Mouse (Mus musculus): Measurements from ENCODE around the gene Rad9b. TPM values are rescaled to one million over a fixed set of nuclear protein-coding genes. Genes with fewer than 3 reads are reported as not detected.

Rad9b gene
- total RNA-seq, 2 experiments from 2014 or later: 4.4 to 7.5 TPM

DNA sequence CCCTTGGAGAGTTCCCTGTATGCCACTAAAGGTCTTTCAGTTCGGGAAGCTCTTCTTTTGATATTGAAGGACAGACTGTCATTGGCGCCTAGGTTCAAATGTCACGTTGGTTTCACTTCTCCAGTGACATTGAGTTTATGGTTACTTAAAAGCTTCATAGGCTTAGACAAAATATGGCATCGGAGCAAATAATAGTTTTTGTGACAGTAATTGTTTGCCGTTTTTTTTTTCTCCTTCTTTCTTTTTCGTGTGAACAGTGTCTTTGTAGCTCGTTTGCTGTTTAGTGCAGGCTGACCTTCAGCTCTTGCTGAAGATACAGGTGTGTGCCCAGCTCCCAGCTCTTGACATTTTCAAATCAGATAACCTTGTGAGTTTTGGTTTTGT is 68.3 kb downstream of the Rad9b start:
- ATAC-seq (replicated peaks; ENCODE audit: poor library complexity): no peak

DNA sequence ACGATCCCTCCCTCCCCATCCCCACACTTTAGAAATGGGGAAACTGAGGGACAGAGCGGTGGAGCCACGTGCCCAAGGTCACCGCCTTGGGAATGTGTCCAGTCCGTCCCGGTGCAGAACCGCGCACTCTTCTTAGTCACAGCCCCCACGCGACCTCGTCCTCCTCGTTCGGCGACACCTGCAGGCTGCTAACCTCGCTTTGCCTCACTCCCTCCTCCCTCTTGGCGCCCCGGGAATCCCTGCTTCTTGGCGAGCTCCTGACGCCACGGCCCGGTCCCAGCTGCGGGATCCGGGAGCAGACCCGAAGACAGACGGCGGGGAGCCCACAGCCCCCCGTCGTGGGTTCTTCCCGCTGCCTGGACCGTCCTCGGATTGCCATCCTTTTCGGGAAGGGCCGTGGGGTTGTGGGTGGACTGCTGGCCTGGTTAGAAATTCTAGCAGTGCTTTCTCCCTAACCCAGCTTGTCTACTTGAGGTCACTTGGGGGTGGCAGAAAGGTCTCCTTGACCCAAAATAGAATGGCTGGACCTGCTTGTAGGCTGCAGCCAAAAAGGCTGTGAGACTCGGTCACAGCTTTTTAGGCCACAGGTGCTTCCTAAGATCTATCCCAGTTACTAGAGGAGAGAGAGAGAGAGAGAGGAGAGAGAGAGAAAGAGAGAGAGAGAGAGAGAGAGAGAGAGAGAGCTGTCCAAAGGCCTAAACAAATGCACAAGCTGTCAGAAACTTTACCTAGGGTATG is 68.8 kb downstream of the Rad9b start:
- ATAC-seq (replicated peaks; ENCODE audit: poor library complexity): peak; percentile 45

GRCm38 (mm10) chr5:122284183-122285028 is 69.6 kb downstream of the Rad9b start, which contains the start of gene Pptc7:
Gene Pptc7 (plus strand): TSS chr5:122284365.
- peak; percentile 89 for ATAC-seq (replicated peaks; ENCODE audit: poor library complexity)

DNA sequence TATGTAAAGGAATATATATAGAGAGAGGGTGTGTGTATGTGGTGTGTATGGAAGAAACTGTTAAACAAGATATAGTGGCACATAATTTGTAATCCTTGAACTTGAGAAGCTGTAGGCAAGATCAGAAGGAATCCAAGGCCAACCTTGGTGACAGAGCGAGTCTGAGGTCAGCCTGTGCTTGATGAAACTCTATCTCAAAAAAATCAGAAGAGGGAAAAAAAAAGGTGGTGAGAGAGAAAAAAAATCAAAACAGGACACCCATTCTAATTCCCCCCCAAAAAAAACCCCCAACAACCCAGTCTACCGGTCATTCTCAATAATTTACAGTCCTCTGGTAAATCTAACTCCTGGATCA is 70.2 kb downstream of the Rad9b start:
- ATAC-seq (replicated peaks; ENCODE audit: poor library complexity): no peak

- ATAC-seq (replicated peaks; ENCODE audit: poor library complexity): peak; percentile 4; the same call in 1 of the 2 replicates
Observed at GRCm38 (mm10) chr5:122280827-122281462, 73.1 kb downstream of the Rad9b start.

GRCm38 (mm10) chr5:122280422-122280826 is 73.6 kb downstream of the Rad9b start:
- no peak for ATAC-seq (replicated peaks; ENCODE audit: poor library complexity)

GRCm38 (mm10) chr5:122279799-122280421 is 74.1 kb downstream of the Rad9b start:
- ATAC-seq (replicated peaks; ENCODE audit: poor library complexity): no peak

- ATAC-seq (replicated peaks; ENCODE audit: poor library complexity): no peak
Observed at GRCm38 (mm10) chr5:122278946-122279345, 75.1 kb downstream of the Rad9b start.

GRCm38 (mm10) chr5:122274785-122275184 is 79.2 kb downstream of the Rad9b start:
- ATAC-seq (replicated peaks; ENCODE audit: poor library complexity): peak; percentile 97

Other genes starting within 250 kb of the Rad9b start
- gene Ccdc63, start 213.4 kb downstream of the Rad9b start, total RNA-seq (2015): 0.51 and 0.52 TPM in 2 replicates
- 1.5 and 3.5 TPM in 2 replicates for gene Ccdc63, start 213.4 kb downstream of the Rad9b start, total RNA-seq (2017)
- gene Ppp1cc, start 196.0 kb downstream of the Rad9b start, total RNA-seq (2015): 431 and 436 TPM in 2 replicates
- 207 and 219 TPM in 2 replicates for gene Ppp1cc, start 196.0 kb downstream of the Rad9b start, total RNA-seq (2017)
- gene Hvcn1, start 147.4 kb downstream of the Rad9b start, total RNA-seq (2015): 44.0 and 65.8 TPM in 2 replicates
- gene Hvcn1, start 147.4 kb downstream of the Rad9b start, total RNA-seq (2017): 56.6 and 72.3 TPM in 2 replicates
- gene Tctn1, start 89.8 kb downstream of the Rad9b start, total RNA-seq (2015): 5.1 and 6.5 TPM in 2 replicates
- 3.7 and 5.1 TPM in 2 replicates for gene Tctn1, start 89.8 kb downstream of the Rad9b start, total RNA-seq (2017)
- gene Pptc7, start 69.9 kb downstream of the Rad9b start, total RNA-seq (2015): 13.5 and 13.9 TPM in 2 replicates
- gene Pptc7, start 69.9 kb downstream of the Rad9b start, total RNA-seq (2017): 13.7 and 16.7 TPM in 2 replicates
- gene Vps29, start 136 bp upstream of the Rad9b start, total RNA-seq (2015): 129 and 137 TPM in 2 replicates
- 93.9 and 96.9 TPM in 2 replicates for gene Vps29, start 136 bp upstream of the Rad9b start, total RNA-seq (2017)
- 50.4 and 61.9 TPM in 2 replicates for gene Gpn3, start 17.6 kb upstream of the Rad9b start, total RNA-seq (2015)
- gene Gpn3, start 17.6 kb upstream of the Rad9b start, total RNA-seq (2017): 45.8 and 47.5 TPM in 2 replicates
- gene Fam216a, start 18.1 kb upstream of the Rad9b start, total RNA-seq (2015): 31.8 and 41.0 TPM in 2 replicates
- 42.1 and 48.5 TPM in 2 replicates for gene Fam216a, start 18.1 kb upstream of the Rad9b start, total RNA-seq (2017)
- 285 TPM in 2 replicates for gene Arpc3, start 37.6 kb upstream of the Rad9b start, total RNA-seq (2015)
- 1,035 and 1,085 TPM in 2 replicates for gene Arpc3, start 37.6 kb upstream of the Rad9b start, total RNA-seq (2017)
- gene Anapc7, start 67.5 kb upstream of the Rad9b start, total RNA-seq (2015): 16.5 and 18.2 TPM in 2 replicates
- 23.0 and 31.8 TPM in 2 replicates for gene Anapc7, start 67.5 kb upstream of the Rad9b start, total RNA-seq (2017)
- gene Atp2a2, start 148.0 kb upstream of the Rad9b start, total RNA-seq (2015): 72.8 and 78.3 TPM in 2 replicates
- gene Atp2a2, start 148.0 kb upstream of the Rad9b start, total RNA-seq (2017): 98.4 and 99.1 TPM in 2 replicates